Mouse (Mus musculus) hindlimb bud, embryonic 11.5 days (tissue): ENCODE measurements around the gene Rasgrp3.
"Not testable (repeated sequence)": the region's sequence is repeated elsewhere in the genome, so short reads cannot be mapped to it uniquely, and the experiment has no call there.

Experiments
- DNase-seq: peaks from one replicate; pipeline ENCODE4 v3.0.0-alpha.2; 2012; ENCODE audit warnings: low read depth, low spot score; ENCODE audit errors: extremely low spot score

Gene Rasgrp3

GRCm38 (mm10) chr17:75435599-75435998 lies at the start of gene Rasgrp3:
Gene Rasgrp3 (plus strand): TSS chr17:75435896.
- DNase-seq = no peak

- no peak for DNase-seq
Observed at GRCm38 (mm10) chr17:75388402-75388801, 47.3 kb upstream of the Rasgrp3 start.

- no peak for DNase-seq
Observed at GRCm38 (mm10) chr17:75390142-75390541, 45.6 kb upstream of the Rasgrp3 start.

- no peak for DNase-seq
Observed at GRCm38 (mm10) chr17:75391429-75392192, 44.1 kb upstream of the Rasgrp3 start.

- DNase-seq = no peak
Observed at GRCm38 (mm10) chr17:75406405-75406804, 29.3 kb upstream of the Rasgrp3 start.

GRCm38 (mm10) chr17:75416861-75417260 lies 18.8 kb upstream of the Rasgrp3 start:
- DNase-seq = no peak

- no peak for DNase-seq
Observed at GRCm38 (mm10) chr17:75434152-75434551, 1.5 kb upstream of the Rasgrp3 start.

GRCm38 (mm10) chr17:75434871-75435270 lies 825 bp upstream of the Rasgrp3 start:
- DNase-seq = no peak

GRCm38 (mm10) chr17:75436095-75436494 lies 399 bp downstream of the Rasgrp3 start:
- no peak for DNase-seq

- no peak for DNase-seq
Observed at GRCm38 (mm10) chr17:75436819-75437218, 1.1 kb downstream of the Rasgrp3 start.

GRCm38 (mm10) chr17:75437239-75437750 lies 1.6 kb downstream of the Rasgrp3 start:
- DNase-seq = no peak

- DNase-seq = no peak
Observed at GRCm38 (mm10) chr17:75438162-75438561, 2.5 kb downstream of the Rasgrp3 start.

- no peak for DNase-seq
Observed at GRCm38 (mm10) chr17:75439062-75439461, 3.4 kb downstream of the Rasgrp3 start.

GRCm38 (mm10) chr17:75440619-75441018 lies 4.9 kb downstream of the Rasgrp3 start:
- DNase-seq = no peak

GRCm38 (mm10) chr17:75441260-75441830 lies 5.6 kb downstream of the Rasgrp3 start:
- no peak for DNase-seq

- no peak for DNase-seq
Observed at GRCm38 (mm10) chr17:75442352-75442751, 6.7 kb downstream of the Rasgrp3 start.

GRCm38 (mm10) chr17:75443064-75443621 lies 7.4 kb downstream of the Rasgrp3 start:
- no peak for DNase-seq

GRCm38 (mm10) chr17:75448257-75448656 lies 12.6 kb downstream of the Rasgrp3 start:
- DNase-seq = no peak

GRCm38 (mm10) chr17:75449022-75449421 lies 13.3 kb downstream of the Rasgrp3 start:
- no peak for DNase-seq

- DNase-seq = no peak
Observed at GRCm38 (mm10) chr17:75452313-75452712, 16.6 kb downstream of the Rasgrp3 start.

GRCm38 (mm10) chr17:75453639-75454038 lies 17.9 kb downstream of the Rasgrp3 start:
- no peak for DNase-seq

GRCm38 (mm10) chr17:75456096-75456495 lies 20.4 kb downstream of the Rasgrp3 start:
- DNase-seq = not testable (repeated sequence)
